Mouse (Mus musculus): ENCODE data around the gene L3mbtl1.
"Not testable (repeated sequence)": the region's sequence is repeated elsewhere in the genome, so short reads cannot be mapped to it uniquely, and the experiment has no call there.

The L3mbtl1 gene

DNA sequence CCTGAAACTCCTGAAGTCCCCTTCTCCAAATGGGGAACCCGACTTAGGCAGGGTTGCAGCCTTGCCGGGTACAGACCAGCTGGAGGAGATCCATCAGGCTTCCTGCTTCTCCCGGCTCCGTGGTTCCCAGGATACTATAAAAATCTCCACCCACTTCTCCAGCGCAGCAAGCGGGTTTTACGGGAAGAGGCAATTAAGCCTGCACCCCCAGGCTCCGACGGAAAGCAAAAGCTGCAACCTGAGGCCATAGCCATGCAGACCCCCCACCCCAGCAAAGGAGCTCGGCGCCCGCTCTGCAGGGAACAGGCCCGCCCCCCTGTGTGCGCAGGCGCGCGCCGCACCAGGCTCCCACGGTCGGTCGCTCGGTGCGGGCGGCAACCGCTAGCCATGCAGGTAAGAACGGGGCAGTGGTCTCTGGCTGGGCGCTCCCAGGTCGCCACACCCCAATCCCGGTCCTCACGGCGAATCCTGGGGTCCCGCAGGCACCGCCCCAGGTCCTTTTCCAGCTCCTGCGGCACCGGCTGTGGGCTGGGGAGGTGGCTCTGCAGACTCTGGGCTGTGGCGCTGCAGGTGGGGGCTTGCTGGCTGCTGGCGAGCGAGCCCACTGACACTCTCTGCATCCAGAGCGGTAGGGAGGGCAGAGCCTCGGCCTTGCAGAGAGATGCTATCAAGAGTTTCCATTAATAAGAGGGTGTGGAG, at the start of gene L3mbtl1:
Gene L3mbtl1, plus strand, starts transcription at position 325 of the 699 bp plus-strand sequence.
- DNase-seq = peak; percentile 36

DNA sequence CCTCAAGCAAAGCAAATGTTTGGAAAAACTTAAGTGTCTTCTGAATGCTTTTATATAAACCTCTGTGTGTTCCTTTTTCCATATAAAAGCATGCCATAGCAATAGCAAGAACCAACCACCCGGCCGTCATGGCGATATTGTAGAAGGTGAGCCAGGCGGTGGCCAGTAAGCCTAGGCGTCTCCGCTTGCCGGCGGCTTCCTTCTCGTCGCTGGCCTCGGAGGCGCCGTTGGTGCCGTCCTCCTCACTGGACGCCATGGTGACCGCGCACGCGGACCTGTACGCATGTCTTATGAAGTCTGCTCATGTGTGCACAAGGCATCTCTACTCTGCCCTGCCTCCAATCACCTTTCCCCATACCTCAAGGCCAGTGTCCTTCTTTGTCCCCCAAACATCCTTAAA, 44.0 kb upstream of the L3mbtl1 start:
- DNase-seq = not testable (repeated sequence)

GRCm38 (mm10) chr2:162899880-162900589, 43.2 kb upstream of the L3mbtl1 start:
- no peak for DNase-seq

- no peak for DNase-seq
These were observed 42.7 kb upstream of the L3mbtl1 start for GRCm38 (mm10) chr2:162900590-162900916.

GRCm38 (mm10) chr2:162905902-162906301, 37.4 kb upstream of the L3mbtl1 start:
- peak; percentile 82 for DNase-seq

- peak; percentile 54 for DNase-seq
These were observed 35.2 kb upstream of the L3mbtl1 start for GRCm38 (mm10) chr2:162908052-162908491.

DNA sequence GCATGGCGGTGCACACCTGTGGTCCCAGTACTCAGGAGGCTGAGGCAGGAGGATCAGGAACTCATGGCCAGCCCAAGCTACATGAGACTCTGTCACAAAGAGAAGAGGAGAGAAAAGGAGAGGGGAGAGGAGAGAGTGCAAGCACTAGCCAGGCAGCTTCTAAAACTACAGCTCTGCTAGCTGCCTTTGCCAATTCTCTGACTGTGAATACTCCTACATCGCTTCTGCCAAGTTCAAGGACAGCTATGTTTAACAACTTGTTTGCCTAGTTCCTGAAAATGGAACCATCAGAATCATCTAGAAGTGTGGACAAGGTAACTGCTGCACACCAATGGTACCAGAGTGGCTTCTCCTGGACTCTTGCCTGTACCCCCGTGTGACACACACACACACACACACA, 29.2 kb upstream of the L3mbtl1 start:
- DNase-seq = no peak

GRCm38 (mm10) chr2:162914519-162914918, 28.8 kb upstream of the L3mbtl1 start:
- DNase-seq = peak; percentile 45

GRCm38 (mm10) chr2:162919926-162920325, 23.3 kb upstream of the L3mbtl1 start:
- DNase-seq = no peak

- peak; percentile 64 for DNase-seq
These were observed 21.1 kb upstream of the L3mbtl1 start for GRCm38 (mm10) chr2:162922183-162922582.

DNA sequence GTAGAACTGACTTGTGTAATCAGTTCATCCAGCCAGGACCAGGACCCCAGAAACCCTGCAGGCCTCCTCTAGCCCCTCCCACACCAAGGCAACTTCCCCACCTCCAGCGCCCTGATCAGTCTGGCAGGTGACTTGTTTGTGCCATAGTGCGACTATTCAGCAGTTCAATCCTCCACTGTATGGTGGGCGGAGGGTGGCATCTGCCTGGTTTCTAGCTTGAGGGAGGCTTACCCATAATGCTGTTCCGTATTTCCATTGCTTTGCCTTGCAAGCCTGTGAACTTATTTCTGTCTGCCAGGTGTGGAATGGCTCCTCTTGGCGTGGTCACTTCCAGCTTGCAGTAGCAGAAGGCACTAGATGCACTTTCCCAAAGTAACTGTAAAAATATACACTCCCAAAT, 20.4 kb upstream of the L3mbtl1 start:
- no peak for DNase-seq

DNA sequence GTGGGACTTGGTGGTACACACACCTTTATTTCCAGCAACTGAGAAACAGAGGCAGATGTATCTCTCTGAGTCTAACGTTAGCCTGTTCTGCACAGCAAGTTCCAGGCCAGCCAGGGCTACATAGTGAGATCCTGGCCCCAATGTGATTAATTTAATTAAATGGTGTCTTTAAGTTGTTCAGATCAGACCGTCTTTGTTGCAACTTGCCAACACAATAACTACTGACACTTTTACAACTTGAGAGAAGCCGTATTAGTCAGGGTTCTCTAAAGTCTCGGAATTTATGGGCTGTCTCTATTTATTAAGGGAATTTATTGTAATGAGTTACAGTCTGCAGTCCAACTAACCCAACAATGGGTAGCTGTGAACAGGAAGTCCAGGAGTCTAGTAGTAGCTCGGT, 19.1 kb upstream of the L3mbtl1 start:
- DNase-seq = no peak

- DNase-seq = no peak
These were observed 15.2 kb upstream of the L3mbtl1 start for GRCm38 (mm10) chr2:162927918-162928585.

DNA sequence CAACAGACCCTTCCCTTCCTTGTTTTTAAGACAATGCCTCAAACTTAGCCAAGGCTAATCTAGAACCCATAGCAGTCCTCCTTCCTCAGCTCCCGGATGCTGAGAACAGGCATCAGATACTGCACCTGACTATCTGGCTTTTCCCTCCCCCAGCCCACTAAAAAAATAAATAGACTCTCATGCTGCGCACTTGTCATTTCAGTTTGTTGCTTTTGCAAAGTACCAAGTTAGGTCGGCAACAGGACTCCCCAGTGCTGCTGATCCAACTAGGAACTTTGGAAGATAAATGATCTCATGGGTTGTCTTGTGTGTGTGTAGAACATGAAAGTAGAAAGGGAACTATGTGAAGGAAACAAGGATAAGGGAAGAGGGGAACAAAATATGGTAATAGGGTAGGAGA, 13.6 kb upstream of the L3mbtl1 start:
- DNase-seq = no peak

- no peak for DNase-seq
These were observed 12.7 kb upstream of the L3mbtl1 start for GRCm38 (mm10) chr2:162930516-162931122.

DNA sequence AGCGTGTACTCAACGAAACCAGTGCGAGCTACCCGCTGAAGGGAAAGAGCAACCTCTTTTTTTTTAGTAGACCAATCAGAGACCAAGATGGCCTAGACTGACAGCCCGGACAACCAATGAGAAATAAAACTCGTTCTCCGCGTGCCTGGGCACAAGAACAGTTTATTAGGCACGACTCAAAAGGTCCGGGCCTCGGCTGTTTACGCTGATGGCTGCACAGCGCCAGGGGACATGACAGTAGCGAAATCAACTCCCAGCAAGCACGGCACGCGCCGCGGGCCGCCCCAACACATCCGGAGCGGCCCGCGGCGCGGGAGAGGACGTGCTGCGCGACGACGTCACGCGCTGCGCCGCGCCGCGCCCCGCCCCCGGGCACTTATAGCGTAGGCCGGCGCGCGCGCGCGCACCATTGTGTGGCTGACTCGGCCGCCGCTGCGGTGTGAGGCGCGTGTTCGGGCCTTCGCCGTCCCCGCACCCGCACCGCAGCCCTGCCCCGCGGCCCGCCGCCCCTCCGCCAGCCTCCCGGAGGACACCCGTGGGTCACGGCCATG, 12.1 kb upstream of the L3mbtl1 start, which contains the start of gene Srsf6:
Gene Srsf6, plus strand, starts transcription at position 406 of the 551 bp plus-strand sequence.
- peak; percentile 95 for DNase-seq

DNA sequence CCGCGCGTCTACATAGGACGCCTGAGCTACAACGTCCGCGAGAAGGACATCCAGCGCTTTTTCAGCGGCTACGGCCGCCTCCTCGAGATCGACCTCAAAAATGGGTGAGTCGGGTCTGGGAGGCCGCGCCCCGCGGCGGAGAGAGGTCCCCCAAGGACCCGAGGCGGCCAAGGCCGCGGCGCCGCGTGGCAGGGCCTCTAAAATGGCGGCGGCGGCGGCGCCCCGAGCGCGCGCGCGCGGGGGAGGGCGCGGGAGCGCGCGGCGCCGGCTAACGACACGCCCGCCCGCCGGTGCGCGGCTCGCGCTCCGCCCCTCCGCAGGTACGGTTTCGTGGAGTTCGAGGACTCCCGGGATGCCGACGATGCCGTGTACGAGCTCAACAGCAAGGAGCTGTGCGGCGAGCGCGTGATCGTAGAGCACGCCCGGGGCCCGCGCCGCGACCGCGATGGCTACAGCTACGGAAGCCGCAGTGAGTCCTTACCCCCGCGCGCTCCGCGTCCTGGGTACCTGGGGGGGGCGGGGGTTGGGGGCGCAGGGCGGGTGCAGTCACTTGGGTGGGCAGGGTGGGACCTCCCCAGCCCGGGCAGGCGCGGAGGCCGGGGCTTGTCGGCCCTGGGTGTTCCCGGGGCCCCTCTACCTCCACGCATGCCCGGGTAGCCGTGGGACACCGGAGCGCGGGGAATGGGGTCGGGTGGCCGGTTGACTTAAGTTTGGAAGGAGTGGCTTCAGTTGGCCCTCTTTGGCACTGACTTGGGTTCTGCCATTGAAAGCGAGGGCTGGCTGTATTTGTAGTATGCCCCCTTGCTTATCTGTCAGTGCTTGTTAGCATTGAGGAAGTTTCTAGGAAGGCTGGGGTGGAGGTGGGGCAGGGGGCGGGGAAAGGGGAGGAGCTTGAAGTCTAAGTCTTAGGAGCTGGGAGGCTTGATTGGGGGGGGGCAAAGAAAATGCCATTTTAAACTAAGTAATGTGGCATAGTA, 11.3 kb upstream of the L3mbtl1 start:
- DNase-seq = peak; percentile 83

DNA sequence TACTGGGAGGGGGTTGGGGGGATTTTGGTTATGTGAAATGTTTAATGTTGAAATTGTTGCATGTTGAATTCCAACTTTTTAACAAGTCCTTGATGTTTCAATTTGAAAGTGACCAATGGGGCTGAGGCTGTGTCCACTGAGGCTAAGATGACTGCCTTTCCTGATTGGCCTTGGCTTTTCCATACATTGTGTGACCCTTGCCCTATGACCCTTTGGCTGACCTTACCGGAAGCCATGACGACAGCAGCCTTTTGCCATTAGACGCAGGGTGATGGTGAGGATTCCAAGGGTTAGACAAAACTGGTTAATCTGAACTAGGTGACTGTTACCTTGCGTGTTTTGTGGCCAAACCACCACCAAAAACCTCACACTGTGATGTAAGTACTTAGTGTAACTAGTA, 10.6 kb upstream of the L3mbtl1 start:
- no peak for DNase-seq

GRCm38 (mm10) chr2:162934421-162934820, 8.9 kb upstream of the L3mbtl1 start:
- DNase-seq = no peak

DNA sequence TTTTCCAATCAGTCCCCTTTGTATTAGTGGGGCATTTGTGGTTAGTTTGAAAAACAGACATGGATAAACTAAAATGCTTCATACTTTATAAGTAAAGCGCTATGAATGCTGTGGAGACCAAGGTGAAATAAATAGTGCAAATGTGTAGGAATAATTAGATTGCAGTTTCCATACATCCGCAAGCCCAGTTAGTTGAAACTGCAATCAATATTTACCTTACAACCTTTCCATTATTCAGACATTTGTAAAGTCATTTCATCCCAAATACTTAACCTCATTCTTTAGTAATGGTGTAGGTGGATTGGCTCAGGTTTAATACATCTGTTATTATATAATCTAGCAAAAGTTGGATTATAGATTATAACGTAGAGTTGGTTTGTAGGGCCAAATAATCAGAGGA, 7.6 kb upstream of the L3mbtl1 start:
- DNase-seq = no peak

DNA sequence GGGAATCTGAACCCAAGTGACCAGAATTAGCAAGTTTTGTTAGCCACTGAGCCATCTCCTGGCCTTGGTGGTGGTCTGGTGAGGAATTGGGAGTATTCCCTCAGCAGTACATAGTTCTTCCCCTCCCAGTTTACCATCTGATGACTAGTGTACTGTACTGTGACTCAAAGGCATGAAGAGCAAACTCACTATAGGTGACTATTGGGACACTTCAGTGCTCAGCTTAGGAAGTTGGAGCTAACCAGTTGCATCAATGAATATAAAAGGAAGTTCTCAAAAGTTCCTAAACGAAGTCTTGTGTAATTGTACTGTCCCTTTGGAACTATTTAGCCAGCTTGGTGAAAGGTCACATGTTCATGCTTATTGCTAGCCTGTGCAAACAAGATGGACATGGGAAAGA, 3.7 kb upstream of the L3mbtl1 start:
- no peak for DNase-seq

DNA sequence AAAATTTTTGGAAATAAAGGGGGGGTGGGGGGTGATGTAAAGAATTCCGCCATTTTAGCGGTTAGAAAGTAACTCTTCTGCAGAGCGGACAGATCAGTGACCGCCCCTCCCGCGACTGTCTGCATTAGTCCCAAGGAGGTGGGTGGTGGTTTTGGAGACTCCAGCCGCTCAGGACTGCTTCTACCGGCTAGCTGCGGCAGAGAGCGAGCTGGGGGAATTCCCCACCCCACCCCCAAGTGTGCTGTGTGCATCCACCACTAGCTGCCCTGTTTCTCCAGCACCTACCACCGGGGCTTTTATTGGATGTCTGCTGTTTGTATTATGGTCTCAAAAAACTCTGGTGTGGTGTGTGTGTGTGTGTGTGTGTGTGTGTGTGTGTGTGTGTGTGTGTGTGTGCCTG, 659 bp downstream of the L3mbtl1 start:
- no peak for DNase-seq

Measured in kidney, postnatal 14 days (tissue).